Mouse (Mus musculus) CD4-positive, CD25-positive, alpha-beta regulatory T cell, adult 9 weeks (primary cell): Measurements from ENCODE around the gene Klk1. TPM values are rescaled to one million over a fixed set of nuclear protein-coding genes. Genes with fewer than 3 reads are reported as not detected.

Experiments
- polyA plus RNA-seq: library from polyadenylated mRNA; unstranded; fragments of 100-300 nt; shearing (Covaris generic); gene quantifications from one replicate; pipeline ENCODE4 v1.2.1, GENCODE M21; 2017

Gene Klk1
- 0.40 TPM for polyA plus RNA-seq

DNA sequence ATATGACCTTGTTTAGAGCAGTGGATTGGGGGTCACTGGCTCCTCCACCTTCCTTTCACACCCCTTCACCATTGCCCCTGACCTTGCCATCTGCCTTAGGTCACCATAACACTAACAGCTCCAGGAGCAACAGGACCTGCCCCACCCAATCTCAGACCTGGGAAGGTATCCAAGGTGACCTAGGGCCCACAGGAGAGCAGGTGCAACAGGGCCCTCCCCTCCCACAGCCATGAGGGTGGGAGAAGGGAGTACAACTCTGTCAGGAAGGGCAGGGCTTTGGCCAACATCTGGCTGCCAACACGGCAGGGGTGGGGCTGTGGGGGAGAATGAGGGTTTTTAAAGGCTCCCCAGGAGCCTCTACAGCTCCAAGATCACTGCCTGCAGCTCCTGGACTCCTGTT, at the start of gene Klk1:
TSS of gene Klk1 (plus strand) at position 285 of the 400 bp plus-strand sequence.

DNA sequence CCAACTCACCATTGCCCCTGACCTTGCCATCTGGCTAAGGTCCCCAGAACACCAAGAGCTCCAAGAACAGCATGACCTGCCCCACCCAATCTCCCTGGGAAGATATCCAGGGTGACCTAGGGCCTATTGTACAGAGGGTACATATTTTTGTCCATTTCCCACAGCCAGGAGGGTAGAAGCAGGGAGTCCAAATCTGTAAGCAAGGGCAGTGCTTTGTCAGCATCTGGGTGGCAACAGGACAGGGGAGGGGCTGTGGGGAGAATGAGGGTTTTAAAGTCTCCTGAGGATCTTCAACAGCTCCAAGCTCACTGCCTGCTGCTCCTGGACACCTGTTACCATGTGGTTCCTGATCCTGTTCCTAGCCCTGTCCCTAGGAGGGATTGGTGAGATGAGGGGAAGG, 37.2 kb upstream of the Klk1 start, which contains the start of gene Klk1b24:
TSS of gene Klk1b24 (plus strand) at position 301 of the 400 bp plus-strand sequence.

DNA sequence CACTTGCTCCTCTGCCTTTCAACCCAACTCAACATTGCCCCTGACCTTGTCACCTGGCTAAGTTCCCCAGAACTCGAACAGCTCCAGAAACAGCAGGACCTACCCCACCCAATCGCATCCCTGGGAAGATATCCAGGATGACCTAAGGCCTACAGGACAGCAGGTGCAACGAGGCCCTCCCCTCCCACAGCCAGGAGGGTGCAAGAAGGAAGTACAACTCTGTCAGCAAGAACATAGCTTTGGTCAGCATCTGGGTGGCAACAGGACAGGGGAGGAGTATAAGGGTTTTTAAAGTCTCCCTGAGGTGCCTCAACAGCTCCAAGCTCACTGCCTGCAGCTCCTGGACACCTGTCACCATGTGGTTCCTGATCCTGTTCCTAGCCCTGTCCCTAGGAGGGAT, 27.3 kb upstream of the Klk1 start, which contains the start of gene Klk1b3:
TSS of gene Klk1b3 (plus strand) at position 301 of the 400 bp plus-strand sequence.

DNA sequence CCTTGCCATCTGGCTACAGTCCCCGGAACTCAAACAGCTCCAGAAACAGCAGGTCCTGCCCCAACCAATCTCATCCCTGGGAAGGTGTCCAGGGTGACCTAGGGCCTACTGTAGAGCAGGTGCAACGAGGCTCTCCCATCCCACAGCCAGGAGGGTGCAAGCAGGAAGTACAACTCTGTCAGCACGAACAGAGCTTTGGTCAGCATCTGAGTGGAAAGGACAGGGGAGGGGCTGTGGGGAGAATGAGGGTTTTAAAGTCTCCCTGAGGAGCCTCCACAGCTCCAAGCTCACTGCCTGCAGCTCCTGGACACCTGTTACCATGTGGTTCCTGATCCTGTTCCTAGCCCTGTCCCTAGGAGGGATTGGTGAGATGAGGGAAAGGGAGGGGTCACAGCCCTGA, 18.0 kb upstream of the Klk1 start, which contains the start of gene Klk1b4:
TSS of gene Klk1b4 (plus strand) at position 301 of the 400 bp plus-strand sequence.

DNA sequence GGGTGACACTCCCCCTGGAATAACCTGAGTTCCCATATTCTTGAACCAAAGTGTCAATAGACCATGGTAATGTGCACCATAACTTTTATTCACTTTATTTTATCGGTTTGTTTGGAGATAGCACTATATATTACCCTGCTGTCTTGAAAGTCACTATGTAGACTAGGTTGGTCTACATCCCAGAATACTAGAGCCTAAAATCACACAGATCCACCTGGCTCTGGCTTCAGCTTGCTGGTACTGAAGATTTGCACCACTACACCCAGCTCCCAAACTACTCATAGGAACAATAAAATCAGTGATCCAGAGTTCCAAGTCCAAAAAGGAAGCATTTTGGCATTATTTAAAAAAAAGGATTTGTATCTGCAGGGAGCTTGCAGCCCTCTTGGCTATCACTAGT, 9.5 kb upstream of the Klk1 start, which contains the start of gene Klk1b5:
TSS of gene Klk1b5 (plus strand) at position 301 of the 400 bp plus-strand sequence.

DNA sequence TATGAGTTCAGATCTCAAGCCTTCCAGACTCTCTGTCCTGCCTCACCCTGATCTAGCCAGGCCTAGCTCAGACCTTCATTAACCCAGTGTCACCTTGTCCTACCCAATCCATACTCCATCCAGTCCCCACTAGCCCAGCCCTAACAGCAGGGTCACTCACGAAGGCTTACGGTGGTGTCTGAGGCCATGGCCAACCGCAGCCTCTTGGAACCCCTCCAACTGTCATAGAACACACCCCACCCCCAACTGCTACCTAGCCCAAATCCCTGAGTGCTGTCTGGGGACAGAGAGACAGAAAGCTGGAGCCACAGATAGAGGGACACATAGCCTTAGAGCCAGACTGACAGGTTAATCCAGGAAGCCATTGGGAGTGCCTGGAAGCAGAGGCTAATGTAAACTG, 10.7 kb downstream of the Klk1 start, which contains the start of gene Gm36864:
TSS of gene Gm36864 (plus strand) at position 269 of the 400 bp plus-strand sequence.

DNA sequence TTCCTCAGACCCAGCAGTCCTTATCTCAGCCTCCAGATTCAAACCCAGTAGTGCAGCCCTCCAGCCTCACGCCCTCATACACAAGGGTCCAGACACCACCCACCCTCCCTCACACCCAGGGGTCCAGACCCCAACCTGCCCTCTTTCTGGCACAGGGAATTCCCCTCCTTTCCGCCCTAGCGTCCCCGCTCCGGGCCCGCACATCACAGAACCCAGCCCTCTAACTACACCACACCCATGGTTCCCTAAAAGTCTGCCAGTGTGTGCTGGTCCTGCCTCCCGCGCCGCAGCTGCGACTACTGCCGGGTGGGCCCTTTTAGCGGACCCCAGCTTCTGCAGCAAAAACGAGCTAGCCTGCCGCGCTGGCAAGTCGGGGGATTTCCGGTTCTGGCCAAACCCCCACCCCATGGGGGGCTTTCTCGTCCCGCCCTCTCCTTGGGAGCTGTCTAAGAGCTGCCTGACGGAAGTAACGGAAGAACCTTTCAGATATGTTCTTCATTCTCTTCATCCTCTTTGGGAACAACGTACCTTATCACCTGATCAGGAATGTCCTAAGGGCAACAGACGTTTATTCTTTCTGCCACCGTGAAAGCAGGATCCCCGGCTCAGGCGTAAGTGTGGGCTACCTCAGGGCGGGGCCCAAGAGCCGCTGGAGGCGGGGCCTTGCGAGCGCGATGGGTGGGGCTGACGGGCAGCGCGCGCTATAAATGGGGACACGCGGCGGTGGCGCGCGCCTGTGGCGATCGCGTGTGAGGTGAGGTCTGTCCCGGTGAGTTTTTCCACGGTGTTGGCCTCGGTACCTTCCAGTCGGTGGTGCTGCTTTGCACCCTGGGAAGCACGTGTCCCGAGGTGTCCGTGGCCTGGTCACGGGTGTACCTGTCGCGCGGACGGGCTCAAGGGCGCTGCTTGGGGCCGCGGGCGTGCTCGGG, 21.2 kb downstream of the Klk1 start, which contains the start of the genes 1700028J19Rik and 2410002F23Rik:
TSS of gene 1700028J19Rik (minus strand) at position 641 of the 929 bp plus-strand sequence.
TSS of gene 2410002F23Rik (plus strand) at position 668 of the 929 bp plus-strand sequence.

DNA sequence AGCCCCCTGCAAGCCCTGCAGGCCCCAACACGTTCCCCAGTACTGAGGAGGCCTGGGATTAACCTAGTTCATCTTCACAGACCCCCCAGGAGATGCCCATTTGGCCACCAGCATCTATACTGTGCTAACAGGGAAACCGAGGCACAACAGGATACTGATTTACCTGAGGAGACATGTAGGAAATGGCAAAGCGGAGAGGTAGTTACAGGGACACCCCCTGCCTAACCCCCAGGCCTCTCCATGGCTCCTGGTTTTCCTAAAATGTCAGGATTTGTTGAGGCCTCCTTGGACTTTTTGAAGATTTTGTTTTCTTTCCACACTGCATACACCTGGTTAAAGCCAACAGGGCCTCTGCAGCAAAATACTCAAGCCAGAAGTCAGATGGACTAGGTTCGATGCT, 32.1 kb downstream of the Klk1 start, which contains the start of gene Acp4:
TSS of gene Acp4 (minus strand) at position 101 of the 400 bp plus-strand sequence.

DNA sequence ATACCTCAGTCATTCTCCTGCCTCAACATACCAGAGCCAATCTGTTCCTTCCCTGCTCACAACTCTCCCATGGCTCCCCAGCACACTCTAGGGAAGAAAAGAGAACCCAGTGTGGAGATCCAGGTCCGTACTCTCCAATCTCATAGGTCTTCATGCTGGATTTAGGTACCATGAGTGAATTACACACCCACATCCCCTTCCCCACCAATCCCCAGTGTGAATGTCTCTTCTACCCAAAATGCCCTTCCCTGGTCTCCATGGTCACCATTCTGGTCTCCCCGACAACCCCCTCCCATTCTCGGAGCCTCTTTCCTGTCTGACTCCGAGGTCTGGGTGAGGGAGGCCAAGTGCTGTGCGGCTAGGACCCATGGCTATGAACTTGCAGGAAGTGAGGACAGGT, 36.0 kb downstream of the Klk1 start, which contains the start of gene Gm15517:
TSS of gene Gm15517 (plus strand) at position 301 of the 400 bp plus-strand sequence.

Other genes with a start within 250 kb of the Klk1 start
- 1.1 TPM for gene Klk1b9, start 249.3 kb upstream of the Klk1 start, polyA plus RNA-seq
- gene Klk1b11, start 229.5 kb upstream of the Klk1 start, polyA plus RNA-seq: not detected
- gene Klk1b26, start 213.2 kb upstream of the Klk1 start, polyA plus RNA-seq: not detected
- 2.8 TPM for gene Klk1b27, start 173.1 kb upstream of the Klk1 start, polyA plus RNA-seq
- gene Klk1b21, start 123.0 kb upstream of the Klk1 start, polyA plus RNA-seq: not detected
- not detected for gene Klk1b22, start 112.7 kb upstream of the Klk1 start, polyA plus RNA-seq
- not detected for gene Klk1b16, start 88.6 kb upstream of the Klk1 start, polyA plus RNA-seq
- gene Klk1b24, start 37.1 kb upstream of the Klk1 start, polyA plus RNA-seq: not detected
- not detected for gene Klk1b3, start 27.2 kb upstream of the Klk1 start, polyA plus RNA-seq
- gene Klk1b4, start 17.9 kb upstream of the Klk1 start, polyA plus RNA-seq: not detected
- not detected for gene Klk1b5, start 9.4 kb upstream of the Klk1 start, polyA plus RNA-seq
- not detected for gene Gm36864, start 10.8 kb downstream of the Klk1 start, polyA plus RNA-seq
- 1.8 TPM for gene 1700028J19Rik, start 21.3 kb downstream of the Klk1 start, polyA plus RNA-seq
- 202 TPM for gene 2410002F23Rik, start 21.4 kb downstream of the Klk1 start, polyA plus RNA-seq
- not detected for gene Acp4, start 32.0 kb downstream of the Klk1 start, polyA plus RNA-seq
- gene Gm15517, start 36.1 kb downstream of the Klk1 start, polyA plus RNA-seq: not detected
- 0.21 TPM for gene Clec11a, start 81.5 kb downstream of the Klk1 start, polyA plus RNA-seq
- gene Shank1, start 84.9 kb downstream of the Klk1 start, polyA plus RNA-seq: 0.11 TPM
- 0.10 TPM for gene Syt3, start 158.7 kb downstream of the Klk1 start, polyA plus RNA-seq
- gene 1700008O03Rik, start 160.5 kb downstream of the Klk1 start, polyA plus RNA-seq: 0.38 TPM
- not detected for gene Lrrc4b, start 203.7 kb downstream of the Klk1 start, polyA plus RNA-seq
- gene Aspdh, start 240.0 kb downstream of the Klk1 start, polyA plus RNA-seq: not detected
- gene Josd2, start 242.6 kb downstream of the Klk1 start, polyA plus RNA-seq: 120 TPM